Mouse (Mus musculus) MEL (cell line): Measurements from ENCODE around the gene Kncn. TPM values are rescaled to one million over a fixed set of nuclear protein-coding genes. Genes with fewer than 3 reads are reported as not detected.

Source experiments
- DNase-seq: peaks from one replicate; pipeline ENCODE4 v3.0.0; 2011; ENCODE audit warnings: low read depth, low spot score
- H3K27ac ChIP-seq: 2 replicates; pipeline ENCODE4 v1.5.1; 2012; ENCODE audit warnings: low read depth, mild to moderate bottlenecking, control low read depth, low read length, moderate library complexity; ENCODE audit not compliant: control insufficient read depth
- H3K27me3 ChIP-seq, 2 experiments: fragments of 150-350 bp in 1 of 2; sonication (generic) in 1 of 2; 2 replicates each; pipeline ENCODE4 v1.6.1; 2012; ENCODE audit warnings: low read length in 2 of 2, mild to moderate bottlenecking in 2 of 2, improper control_type of control experiment in 1 of 2, moderate library complexity in 1 of 2; ENCODE audit not compliant: insufficient read depth in 2 of 2, control insufficient read depth in 1 of 2
- H3K36me3 ChIP-seq, 2 experiments: 2 replicates each; pipeline ENCODE4 v1.6.1; 2012 to 2014; ENCODE audit warnings: low read length in 2 of 2, improper control_type of control experiment in 1 of 2, inconsistent platforms in 1 of 2, mild to moderate bottlenecking in 1 of 2; ENCODE audit not compliant: insufficient read depth in 2 of 2, control insufficient read depth in 1 of 2
- H3K4me1 ChIP-seq, 2 experiments: fragments of 150-350 bp in 1 of 2; sonication (generic) in 1 of 2; 2 replicates each; pipeline ENCODE4 v1.6.1; 2012; ENCODE audit warnings: low read length in 2 of 2, improper control_type of control experiment in 1 of 2, mild to moderate bottlenecking in 1 of 2; ENCODE audit not compliant: insufficient read depth in 2 of 2, control insufficient read depth in 1 of 2
- H3K4me3 ChIP-seq, 2 experiments: fragments of 150-350 bp in 1 of 2; sonication (generic) in 1 of 2; 2 replicates each; pipeline ENCODE4 v1.5.1; 2012; ENCODE audit warnings: low read depth in 2 of 2, low read length in 2 of 2, mild to moderate bottlenecking in 2 of 2, moderate library complexity in 2 of 2, control low read depth in 1 of 2, improper control_type of control experiment in 1 of 2; ENCODE audit not compliant: control insufficient read depth in 1 of 2, insufficient read depth in 1 of 2
- H3K79me2 ChIP-seq: 2 replicates; pipeline ENCODE4 v1.6.1; 2012; ENCODE audit warnings: mild to moderate bottlenecking, low read length, moderate library complexity; ENCODE audit not compliant: control insufficient read depth, poor library complexity, insufficient read depth
- H3K9ac ChIP-seq: 2 replicates; pipeline ENCODE4 v1.6.1; 2012; ENCODE audit warnings: low read depth, mild to moderate bottlenecking, control low read depth, low read length, moderate library complexity; ENCODE audit not compliant: control insufficient read depth, poor library complexity, severe bottlenecking
- H3K9me3 ChIP-seq: fragments of 150-350 bp; sonication (generic); replicated peaks from 2 replicates; pipeline ENCODE4 v1.6.1; 2012; ENCODE audit warnings: mild to moderate bottlenecking, low read length, improper control_type of control experiment, moderate library complexity; ENCODE audit not compliant: insufficient read depth
- BHLHE40 ChIP-seq: IDR thresholded peaks from 2 replicates; pipeline ENCODE4 v1.6.1; 2012; ENCODE audit warnings: low read depth, mild to moderate bottlenecking, inconsistent platforms, low read length, improper control_type of control experiment, borderline replicate concordance
- CHD1 ChIP-seq: IDR thresholded peaks from 2 replicates; pipeline ENCODE4 v1.6.1; 2012; ENCODE audit warnings: low read depth, mild to moderate bottlenecking, inconsistent platforms, low read length, improper control_type of control experiment
- E2F4 ChIP-seq: IDR thresholded peaks from 2 replicates; pipeline ENCODE4 v1.6.1; 2011; ENCODE audit warnings: low read depth, low read length, improper control_type of control experiment, borderline replicate concordance
- ELF1 ChIP-seq: IDR thresholded peaks from 2 replicates; pipeline ENCODE4 v1.6.1; 2014; ENCODE audit warnings: low read depth, mild to moderate bottlenecking, inconsistent platforms, low read length, improper control_type of control experiment, moderate library complexity
- EP300 ChIP-seq, 2 experiments: IDR thresholded peaks; 2 replicates each; pipeline ENCODE4 v1.6.1; 2011; ENCODE audit warnings: improper control_type of control experiment in 2 of 2, low read length in 2 of 2, low read depth in 1 of 2, mild to moderate bottlenecking in 1 of 2
- ETS1 ChIP-seq: IDR thresholded peaks from 2 replicates; pipeline ENCODE4 v1.6.1; 2012; ENCODE audit warnings: low read depth, mild to moderate bottlenecking, inconsistent platforms, low read length, improper control_type of control experiment, moderate library complexity
- GABPA ChIP-seq: IDR thresholded peaks from 2 replicates; pipeline ENCODE4 v1.6.1; 2012; ENCODE audit warnings: low read depth, mild to moderate bottlenecking, inconsistent platforms, low read length, improper control_type of control experiment, moderate library complexity
- HCFC1 ChIP-seq: IDR thresholded peaks from 2 replicates; pipeline ENCODE4 v1.6.1; 2012; ENCODE audit warnings: low read depth, mild to moderate bottlenecking, inconsistent platforms, low read length, improper control_type of control experiment, moderate library complexity
- MAFK ChIP-seq: IDR thresholded peaks from 2 replicates; pipeline ENCODE4 v1.6.1; 2011; ENCODE audit warnings: low read depth, mild to moderate bottlenecking, low read length, improper control_type of control experiment, borderline replicate concordance
- MAX ChIP-seq: IDR thresholded peaks from 2 replicates; pipeline ENCODE4 v1.6.1; 2011; ENCODE audit warnings: low read length, improper control_type of control experiment
- MAZ ChIP-seq: IDR thresholded peaks from 2 replicates; pipeline ENCODE4 v1.6.1; 2012; ENCODE audit warnings: low read depth, mild to moderate bottlenecking, inconsistent platforms, low read length, improper control_type of control experiment
- MXI1 ChIP-seq: IDR thresholded peaks from 2 replicates; pipeline ENCODE4 v1.6.1; 2011; ENCODE audit warnings: mild to moderate bottlenecking, low read depth, low read length, improper control_type of control experiment
- MYB ChIP-seq: IDR thresholded peaks from 2 replicates; pipeline ENCODE4 v1.6.1; 2011; ENCODE audit warnings: mild to moderate bottlenecking, low read depth, low read length, improper control_type of control experiment
- MYC ChIP-seq: IDR thresholded peaks from 2 replicates; pipeline ENCODE4 v1.6.1; 2011; ENCODE audit warnings: low read depth, mild to moderate bottlenecking, low read length, improper control_type of control experiment, moderate library complexity
- NELFE ChIP-seq: IDR thresholded peaks from 2 replicates; pipeline ENCODE4 v1.6.1; 2011; ENCODE audit warnings: low read depth, low read length, improper control_type of control experiment
- NRF1 ChIP-seq: IDR thresholded peaks from 2 replicates; pipeline ENCODE4 v1.6.1; 2014; ENCODE audit warnings: low read depth, mild to moderate bottlenecking, inconsistent platforms, low read length, improper control_type of control experiment, moderate library complexity; ENCODE audit not compliant: poor library complexity, insufficient read depth, severe bottlenecking
- POLR2AphosphoS2 ChIP-seq: IDR thresholded peaks from 2 replicates; pipeline ENCODE4 v1.6.1; 2011; ENCODE audit warnings: low read length, improper control_type of control experiment
- POLR2AphosphoS5 ChIP-seq: IDR thresholded peaks from 2 replicates; pipeline ENCODE4 v1.6.1; 2012; ENCODE audit warnings: low read depth, borderline replicate concordance, mild to moderate bottlenecking, inconsistent platforms, low read length, moderate library complexity, mixed read lengths
- RCOR1 ChIP-seq: IDR thresholded peaks from 2 replicates; pipeline ENCODE4 v1.6.1; 2012; ENCODE audit warnings: low read depth, mild to moderate bottlenecking, inconsistent platforms, low read length, improper control_type of control experiment
- TBP ChIP-seq: IDR thresholded peaks from 2 replicates; pipeline ENCODE4 v1.8.0; 2011; ENCODE audit warnings: low read depth, low read length, improper control_type of control experiment
- TCF12 ChIP-seq: IDR thresholded peaks from 2 replicates; pipeline ENCODE4 v1.6.1; 2014; ENCODE audit warnings: low read depth, mild to moderate bottlenecking, inconsistent platforms, low read length, improper control_type of control experiment, moderate library complexity
- UBTF ChIP-seq: IDR thresholded peaks from 2 replicates; pipeline ENCODE4 v1.6.1; 2012; ENCODE audit warnings: low read depth, mild to moderate bottlenecking, inconsistent platforms, low read length, improper control_type of control experiment, moderate library complexity, borderline replicate concordance; ENCODE audit not compliant: insufficient read depth
- USF1 ChIP-seq: IDR thresholded peaks from 2 replicates; pipeline ENCODE4 v1.6.1; 2014; ENCODE audit warnings: low read depth, mild to moderate bottlenecking, inconsistent platforms, low read length, improper control_type of control experiment, moderate library complexity
- USF2 ChIP-seq, 2 experiments: IDR thresholded peaks; 2 replicates each; pipeline ENCODE4 v1.6.1; 2011 to 2012; ENCODE audit warnings: improper control_type of control experiment in 2 of 2, low read length in 2 of 2, borderline replicate concordance in 1 of 2, inconsistent platforms in 1 of 2, low read depth in 1 of 2, mild to moderate bottlenecking in 1 of 2; ENCODE audit not compliant: insufficient read depth in 1 of 2
- polyA plus RNA-seq, 2 experiments: library from polyadenylated mRNA; stranded (reverse) in 1 of 2; unstranded in 1 of 2; fragments of >175 nt in 1 of 2; fragments of >200 nt in 1 of 2; gene quantifications; 2 replicates each; pipeline versions ENCODE4 v1.2.1 to v1.2.4; 2012; ENCODE audit warnings: low replicate concordance in 2 of 2, low read depth in 1 of 2; ENCODE audit not compliant: insufficient read length in 2 of 2, insufficient read depth in 1 of 2, missing spikeins in 1 of 2
- total RNA-seq: library from RNA; depleted of rRNA; stranded (reverse); fragments of 300-350 nt; gene quantifications from 2 replicates; pipeline ENCODE4 v1.2.3, GENCODE M21; 2012

The Kncn gene
- total and polyA plus RNA-seq, 3 experiments, result not detected

- H3K36me3 ChIP-seq, result peaks cover 7 to 32% of the 10 kb centered on the region in 2 experiments
- H3K4me1 ChIP-seq, result peaks cover 23 to 40% of the 10 kb centered on the region in 2 experiments
- no peaks in the 10 kb centered on the region for H3K9me3 ChIP-seq
- no peaks in the 10 kb centered on the region for H3K79me2 ChIP-seq
- H3K27ac ChIP-seq, result no peak overlapping the region; the same call in 1 of the 2 replicates
- no peak overlapping the region for H3K9ac ChIP-seq
- TF ChIP-seq EP300 (IDR thresholded peaks at IDR 0.05; ENCODE audit: low read depth in 1 of 2, low read length in 2 of 2) (no peak), BHLHE40 (no peak), NRF1 (no peak), E2F4 (no peak)
- TF ChIP-seq, all 39 proteins: peak for 0
- Histone ChIP-seq H3K4me3 (no peak overlapping the region), H3K27me3 (no peaks in the 10 kb centered on the region)
- no peak for DNase-seq
These were observed 29.1 kb upstream of the Kncn start for GRCm38 (mm10) chr4:115855100-115855499.

- Histone ChIP-seq H3K27ac (peak overlapping the region; percentile 56), H3K4me1 (peaks cover 23 to 37% of the 10 kb centered on the region in 2 experiments), H3K9ac (no peak overlapping the region), H3K4me3 (no peak overlapping the region), H3K36me3 (peaks cover 6 to 28% of the 10 kb centered on the region in 2 experiments)
- DNase-seq, result no peak
- no peak for TF ChIP-seq POLR2AphosphoS5
- no peak for TF ChIP-seq MAX
- no peak for TF ChIP-seq TBP
- no peak for TF ChIP-seq MAZ
- no peak for TF ChIP-seq ELF1
- TF ChIP-seq, all 39 proteins: peak for 0
- Histone ChIP-seq H3K79me2 (no peaks in the 10 kb centered on the region), H3K27me3 (no peaks in the 10 kb centered on the region), H3K9me3 (no peaks in the 10 kb centered on the region)
These were observed 28.6 kb upstream of the Kncn start for GRCm38 (mm10) chr4:115855609-115856008.

GRCm38 (mm10) chr4:115856282-115856681, 27.9 kb upstream of the Kncn start:
- peaks cover 23 to 37% of the 10 kb centered on the region in 2 experiments for H3K4me1 ChIP-seq
- H3K36me3 ChIP-seq, result peaks cover 6 to 28% of the 10 kb centered on the region in 2 experiments
- H3K27me3 ChIP-seq, result no peaks in the 10 kb centered on the region
- peak overlapping the region; percentile 68 for H3K27ac ChIP-seq
- no peak overlapping the region for H3K4me3 ChIP-seq
- DNase-seq, result peak; percentile 49
- 0 out of 2 replicates have a peak overlapping the region, but pooled peaks have one; percentile 1 for H3K9ac ChIP-seq
- H3K79me2 ChIP-seq, result no peaks in the 10 kb centered on the region
- no peaks in the 10 kb centered on the region for H3K9me3 ChIP-seq
- TF ChIP-seq RCOR1 (peak; percentile 84), UBTF (no peak), MYC (no peak), POLR2AphosphoS2 (no peak), CHD1 (no peak), ELF1 (no peak), E2F4 (no peak), TBP (peak; percentile 85), TCF12 (peak; percentile 73; the same call in 1 of the 2 replicates), POLR2AphosphoS5 (no peak), GABPA (no peak), MAZ (peak; percentile 77; the same call in 1 of the 2 replicates), HCFC1 (no peak), USF2 (IDR thresholded peaks at IDR 0.05; ENCODE audit: borderline replicate concordance in 1 of 2, insufficient read depth in 1 of 2, low read depth in 1 of 2, low read length in 2 of 2) (no peak), MYB (no peak), MXI1 (no peak), NELFE (no peak), MAFK (no peak), ETS1 (peak; percentile 71), USF1 (no peak)
